Mouse (Mus musculus) lung, adult 18-20 months (tissue): ENCODE data around the gene Aldh1a3.
A peak's percentile ranks its signal among the peaks of the same experiment; 100 is the strongest.

Experiments
- DNase-seq, 2 experiments: peaks; one replicate each; pipeline ENCODE4 v3.0.0; 2022; ENCODE audit warnings: mixed read lengths in 2 of 2

Gene Aldh1a3

DNA sequence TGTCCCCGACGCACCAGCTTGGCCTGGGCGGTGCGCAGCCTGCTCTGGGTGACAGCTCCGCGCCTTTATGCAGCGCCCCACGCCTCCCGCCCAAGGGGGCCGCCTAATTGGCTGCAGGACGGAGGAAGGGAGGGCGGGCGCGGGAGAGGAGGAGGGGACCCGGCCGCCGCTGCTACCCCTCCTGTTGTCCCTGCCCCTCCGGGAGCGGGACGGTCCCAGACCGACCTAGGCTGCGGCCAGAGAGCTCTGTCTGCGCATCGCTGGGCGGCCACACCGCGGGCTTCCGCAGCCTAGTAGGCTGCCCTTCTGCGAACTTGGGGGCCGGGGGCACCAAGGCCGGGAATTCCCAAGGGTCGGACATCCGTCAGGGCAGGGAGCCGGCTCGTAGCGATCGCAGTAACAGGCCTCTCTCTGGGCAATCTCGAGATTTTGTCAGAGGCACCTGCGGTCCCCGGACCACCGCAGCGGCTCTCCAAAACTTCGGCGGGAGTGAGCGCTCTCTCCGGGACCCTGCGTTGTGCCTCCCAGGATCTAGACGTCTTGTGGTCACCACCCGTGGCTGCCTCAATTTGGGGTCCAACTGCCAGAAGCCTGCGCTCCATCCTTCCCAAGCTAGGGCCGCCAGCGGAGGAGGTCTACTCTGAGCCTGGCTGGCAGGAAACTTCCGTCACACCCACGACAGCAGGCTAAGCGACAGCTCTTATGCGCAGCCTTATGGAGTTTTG is at the start of gene Aldh1a3:
Aldh1a3 (minus strand) TSS at position 81 of the 725 bp plus-strand sequence.
- peak; percentile 13 to 14 for DNase-seq

DNA sequence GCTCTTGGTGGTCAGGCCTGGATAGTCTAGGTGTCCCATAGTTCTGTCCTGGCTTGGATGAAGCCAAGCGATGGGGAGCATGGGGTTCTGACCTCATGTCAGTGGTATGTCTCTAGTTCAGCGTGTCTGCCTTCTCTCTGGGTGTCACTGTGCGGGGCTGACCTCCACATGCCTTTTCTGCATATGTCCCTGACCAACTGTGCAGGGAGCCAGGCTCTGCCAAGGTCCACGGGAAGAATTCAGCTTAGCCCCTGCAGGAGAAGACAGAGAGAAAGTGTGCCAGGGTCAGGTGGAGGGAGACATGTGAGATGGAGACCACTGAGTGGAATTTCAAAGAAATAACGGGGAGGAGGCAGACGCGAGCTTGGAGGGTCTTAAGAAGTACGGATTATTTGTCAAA is 49.0 kb upstream of the Aldh1a3 start:
- no peak for DNase-seq

- no peak for DNase-seq
These were observed 44.4 kb upstream of the Aldh1a3 start for GRCm38 (mm10) chr7:66471641-66472216.

DNA sequence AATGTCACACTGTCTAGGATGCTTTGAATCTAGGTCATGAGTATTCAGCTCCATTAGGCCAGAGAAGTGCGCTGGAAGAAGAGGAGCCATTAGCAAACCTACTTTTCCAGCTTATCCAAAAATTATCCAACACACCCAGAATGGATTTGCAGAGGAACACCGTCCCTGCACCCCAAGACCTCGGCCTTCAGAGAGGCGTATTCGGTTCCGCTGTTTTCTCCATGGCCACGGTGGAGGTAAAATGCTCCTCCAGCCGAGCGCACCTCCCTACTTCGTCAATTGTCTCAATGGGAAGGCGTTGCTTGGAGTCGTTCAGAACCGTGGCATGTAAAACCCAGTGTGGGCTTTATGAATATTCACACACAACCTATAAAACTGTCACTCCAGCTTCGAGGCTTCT is 39.3 kb upstream of the Aldh1a3 start:
- no peak for DNase-seq

DNA sequence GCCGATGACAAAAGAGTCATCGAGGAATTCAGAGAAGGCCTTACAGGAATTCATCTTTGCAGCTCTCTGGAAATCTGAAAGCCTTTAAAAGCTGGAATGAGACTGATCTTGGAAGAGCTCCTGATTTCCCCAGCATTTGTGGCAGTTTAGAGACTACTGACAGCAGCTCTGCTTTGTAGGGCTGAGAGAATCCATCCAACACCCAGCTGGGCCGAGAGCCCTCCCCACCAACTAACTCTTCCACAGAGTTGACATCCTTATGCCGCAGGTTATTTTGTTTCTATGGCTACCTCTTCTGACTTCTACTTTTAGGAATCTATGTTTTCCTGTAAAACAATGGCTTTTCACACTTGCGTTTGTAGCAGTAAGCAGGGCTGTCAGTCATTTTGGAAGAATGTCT is 37.9 kb upstream of the Aldh1a3 start:
- no peak for DNase-seq

DNA sequence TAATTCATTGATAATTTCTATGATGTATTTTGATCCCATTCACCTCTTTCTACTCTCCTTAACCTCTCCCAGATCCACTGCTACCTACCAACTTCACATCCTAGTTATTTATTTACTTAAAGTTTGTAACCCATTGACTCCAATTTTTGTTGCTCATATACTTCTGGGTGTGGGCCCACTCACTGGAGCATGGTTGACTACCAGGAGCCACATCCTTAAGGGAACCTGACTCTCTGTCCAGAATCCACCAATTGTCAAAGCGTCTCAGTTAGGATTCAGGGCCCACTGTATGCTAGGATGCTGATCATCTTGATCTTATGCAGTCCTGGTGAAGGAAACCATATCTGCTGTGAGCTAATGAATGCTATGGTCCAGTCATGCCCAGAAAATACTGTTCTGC is 35.8 kb upstream of the Aldh1a3 start:
- no peak for DNase-seq

DNA sequence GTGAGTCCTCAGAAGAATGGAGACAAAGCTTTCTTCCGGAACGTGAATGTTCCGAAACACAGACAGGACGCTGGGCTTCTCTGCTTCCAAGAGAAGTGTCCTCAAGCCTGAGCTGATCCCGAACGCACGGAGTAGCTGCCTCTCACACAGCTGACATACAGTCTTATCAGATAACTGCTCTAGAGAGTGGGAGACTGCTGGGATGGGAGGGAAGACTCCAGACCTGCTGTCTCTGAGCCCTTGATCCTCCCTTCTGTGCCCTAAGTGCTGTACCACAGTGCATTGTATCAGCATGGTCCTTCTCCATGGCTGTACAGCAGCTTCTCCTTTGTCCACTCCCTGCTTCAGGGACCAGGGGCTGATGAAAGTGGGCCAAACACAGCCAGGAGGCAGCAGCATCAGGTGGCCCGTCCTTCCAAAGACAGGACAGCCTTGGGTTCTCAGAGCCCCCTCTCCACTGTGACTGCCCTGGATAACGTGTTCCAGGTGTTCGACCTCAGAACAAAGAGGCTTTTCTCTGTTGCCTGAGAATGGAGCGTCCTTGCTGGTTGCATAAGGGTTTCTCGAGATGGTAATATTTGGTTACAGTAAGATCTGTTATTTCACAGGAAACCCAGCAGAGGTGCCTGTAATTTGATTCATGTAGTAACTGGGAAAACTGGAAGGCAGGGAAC is 24.4 kb upstream of the Aldh1a3 start:
- DNase-seq = no peak

GRCm38 (mm10) chr7:66449971-66450752 is 22.8 kb upstream of the Aldh1a3 start:
- peak in 1 of 2 experiments; percentile 27 for DNase-seq

- no peak for DNase-seq
These were observed 21.6 kb upstream of the Aldh1a3 start for GRCm38 (mm10) chr7:66448786-66449540.

DNA sequence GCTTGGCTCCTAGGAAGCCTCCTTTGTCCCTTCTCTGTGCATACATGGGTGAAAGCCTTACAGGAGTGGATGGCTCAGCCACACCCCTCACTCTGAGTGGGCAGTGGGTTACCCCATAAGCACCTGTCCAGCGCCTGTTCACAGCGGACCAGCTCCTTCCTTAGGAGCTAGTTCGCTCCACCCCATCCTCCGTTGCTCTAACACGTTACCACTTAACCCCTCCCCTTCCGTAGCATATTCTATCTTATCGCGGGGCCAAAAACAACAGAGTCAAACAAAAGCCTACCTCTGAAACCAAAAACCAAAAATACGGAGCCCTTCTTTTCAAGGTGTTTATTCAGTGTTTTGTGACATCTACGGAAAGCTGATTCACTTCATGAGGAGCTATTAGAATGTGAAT is 21.0 kb upstream of the Aldh1a3 start:
- DNase-seq = no peak

- no peak for DNase-seq
These were observed 19.5 kb upstream of the Aldh1a3 start for GRCm38 (mm10) chr7:66446860-66447259.

DNA sequence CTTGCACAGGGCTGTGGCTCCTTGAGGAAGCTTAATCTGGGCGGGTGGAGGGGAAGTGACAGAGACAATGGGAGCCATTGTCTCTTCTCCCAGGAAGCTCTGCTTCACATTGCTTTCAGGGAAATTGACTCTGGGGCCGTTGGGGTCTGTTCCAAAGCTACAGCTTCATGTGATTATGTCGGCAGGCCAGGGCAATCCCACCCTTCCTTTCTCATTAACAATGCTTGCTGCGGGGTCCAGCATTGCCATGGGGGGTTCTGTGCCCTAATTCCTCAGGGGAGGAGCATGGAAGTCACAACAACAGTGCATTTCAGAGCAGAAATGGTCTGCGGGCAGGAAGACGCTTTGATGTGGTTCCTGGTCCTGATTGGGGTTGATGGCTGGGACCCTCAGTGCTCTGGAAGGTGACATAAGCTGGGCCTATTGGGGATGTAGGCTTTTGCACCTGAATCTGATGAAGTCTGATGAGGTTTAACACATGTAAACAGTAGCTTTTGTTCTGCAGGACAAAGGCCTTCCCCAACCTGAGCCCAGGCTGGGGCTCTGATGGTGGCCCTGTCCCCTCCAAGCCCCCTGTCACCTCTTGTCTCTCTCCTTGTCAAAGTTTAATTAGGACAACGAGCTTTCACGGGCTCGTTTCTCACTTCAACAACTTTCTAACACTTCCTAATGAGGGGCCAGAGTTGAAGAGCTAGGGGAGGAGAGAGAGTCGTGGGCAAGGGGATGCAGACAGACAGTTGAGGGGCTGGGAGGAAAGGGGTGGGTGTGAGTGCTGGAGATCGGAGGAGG is 18.0 kb upstream of the Aldh1a3 start:
- DNase-seq = no peak

GRCm38 (mm10) chr7:66444706-66445105 is 17.4 kb upstream of the Aldh1a3 start:
- no peak for DNase-seq

DNA sequence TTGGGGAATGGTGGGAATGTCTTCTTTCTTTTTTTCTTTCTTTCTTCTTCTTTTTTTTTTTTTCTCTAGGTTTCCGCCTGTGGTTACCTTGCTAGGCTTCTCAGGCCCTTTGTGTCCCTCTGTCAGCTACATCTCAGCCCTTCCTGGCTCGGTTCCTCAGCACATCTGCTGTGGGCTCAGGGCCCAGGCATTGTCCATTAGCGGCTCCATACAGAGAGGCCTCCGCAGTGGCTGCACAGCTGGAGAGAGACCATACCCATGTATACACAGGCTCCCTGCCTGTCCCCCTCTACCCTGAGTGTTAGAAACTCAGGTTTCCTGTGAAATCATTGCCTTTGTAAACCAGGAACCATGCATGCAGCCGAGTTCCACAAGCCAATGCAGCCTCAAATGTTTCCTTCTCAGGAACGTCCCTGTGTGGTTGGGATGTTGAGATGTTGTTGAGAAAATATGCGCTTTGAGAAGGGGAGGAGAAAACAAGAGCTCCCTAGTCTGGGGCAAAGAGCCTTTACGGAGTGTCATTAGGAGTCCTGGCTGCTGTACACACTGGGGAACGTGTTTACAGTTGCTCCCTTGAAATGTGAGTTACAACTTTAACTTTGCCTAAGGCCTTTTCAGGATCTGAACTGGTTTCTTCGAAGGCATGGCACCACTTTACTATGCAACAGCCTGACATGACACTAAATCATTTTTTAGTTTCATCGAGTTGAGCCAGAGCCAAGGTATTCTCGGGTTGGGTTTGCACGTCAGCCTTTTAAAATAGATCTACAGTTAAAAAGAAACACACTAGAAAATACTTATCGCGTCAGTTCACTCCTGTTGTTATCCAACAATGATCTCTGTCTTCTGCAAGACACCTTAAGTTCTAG is 15.4 kb upstream of the Aldh1a3 start:
- DNase-seq = peak in 1 of 2 experiments; percentile 8

GRCm38 (mm10) chr7:66438787-66439669 is 11.7 kb upstream of the Aldh1a3 start:
- no peak for DNase-seq

DNA sequence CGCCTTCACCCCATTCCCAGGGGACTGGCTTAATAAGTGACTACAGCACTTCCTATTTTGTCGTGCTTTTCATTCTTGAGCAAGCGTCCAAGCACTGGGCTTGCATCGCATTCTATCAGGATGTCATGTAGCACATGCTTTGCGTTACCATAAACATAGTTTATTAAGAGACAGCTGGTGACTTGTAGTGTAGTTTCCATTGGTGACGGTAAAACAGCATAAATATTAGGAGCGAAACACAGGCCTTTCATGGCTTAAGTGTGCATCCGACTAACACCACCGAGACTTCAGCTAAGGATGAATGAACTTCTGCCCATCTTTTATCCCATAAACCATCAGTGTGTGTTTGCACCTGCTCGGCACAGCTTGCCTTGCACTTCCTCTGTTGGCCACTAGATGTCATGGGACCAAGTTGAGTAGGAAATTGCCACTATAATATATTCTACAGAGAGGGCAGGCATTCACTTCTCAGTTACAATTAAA is 7.2 kb upstream of the Aldh1a3 start:
- peak; percentile 28 to 45 for DNase-seq

- no peak for DNase-seq
These were observed 272 bp downstream of the Aldh1a3 start for GRCm38 (mm10) chr7:66427053-66427436.

- no peak for DNase-seq
These were observed 5.4 kb downstream of the Aldh1a3 start for GRCm38 (mm10) chr7:66421903-66422302.

GRCm38 (mm10) chr7:66418981-66419380 is 8.3 kb downstream of the Aldh1a3 start:
- no peak for DNase-seq
